Mouse (Mus musculus) retina, embryonic 14.5 days (tissue): ENCODE results near the gene Bmpr1a.
"Not testable (repeated sequence)": the region's sequence is repeated elsewhere in the genome, so short reads cannot be mapped to it uniquely, and the experiment has no call there.

Source experiments
- DNase-seq: peaks from one replicate; pipeline ENCODE4 v3.0.0-alpha.2; 2015; ENCODE audit warnings: low spot score

Gene Bmpr1a

DNA sequence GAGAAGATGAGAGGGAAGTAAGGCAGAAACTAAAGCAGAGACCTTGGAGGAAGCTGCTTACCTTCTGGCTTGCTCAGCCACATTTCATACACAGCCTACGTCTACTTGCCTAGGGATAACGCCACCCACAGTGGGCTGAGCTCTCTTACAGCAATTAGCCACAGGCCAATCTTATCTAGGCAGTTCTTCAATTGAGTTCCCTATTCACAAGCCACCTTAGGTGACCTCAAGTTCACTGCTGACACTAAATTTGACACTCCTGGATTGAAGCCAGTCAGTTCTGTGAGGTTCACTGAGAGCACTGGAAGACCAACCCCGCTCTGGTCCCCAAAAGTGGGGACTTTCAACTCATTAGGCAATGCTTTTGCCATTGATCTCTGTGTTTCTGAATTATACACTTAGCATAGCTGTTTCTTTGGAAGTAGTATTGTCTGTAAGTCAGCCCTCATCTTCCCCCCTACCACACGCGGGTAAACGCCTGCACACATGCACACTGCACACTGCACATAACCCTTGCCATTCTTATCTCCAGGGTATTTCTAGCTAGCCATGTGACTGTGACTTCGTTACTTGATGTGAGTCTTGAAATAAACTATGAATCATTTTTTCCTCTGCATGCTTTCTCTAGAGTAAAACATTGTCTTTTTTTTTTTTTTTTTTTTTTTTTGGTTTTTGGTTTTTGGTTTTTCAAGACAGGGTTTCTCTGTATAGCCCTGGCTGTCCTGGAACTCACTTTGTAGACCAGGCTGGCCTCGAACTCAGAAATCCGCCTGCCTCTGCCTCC is 120.0 kb downstream of the Bmpr1a start:
- DNase-seq: no peak

DNA sequence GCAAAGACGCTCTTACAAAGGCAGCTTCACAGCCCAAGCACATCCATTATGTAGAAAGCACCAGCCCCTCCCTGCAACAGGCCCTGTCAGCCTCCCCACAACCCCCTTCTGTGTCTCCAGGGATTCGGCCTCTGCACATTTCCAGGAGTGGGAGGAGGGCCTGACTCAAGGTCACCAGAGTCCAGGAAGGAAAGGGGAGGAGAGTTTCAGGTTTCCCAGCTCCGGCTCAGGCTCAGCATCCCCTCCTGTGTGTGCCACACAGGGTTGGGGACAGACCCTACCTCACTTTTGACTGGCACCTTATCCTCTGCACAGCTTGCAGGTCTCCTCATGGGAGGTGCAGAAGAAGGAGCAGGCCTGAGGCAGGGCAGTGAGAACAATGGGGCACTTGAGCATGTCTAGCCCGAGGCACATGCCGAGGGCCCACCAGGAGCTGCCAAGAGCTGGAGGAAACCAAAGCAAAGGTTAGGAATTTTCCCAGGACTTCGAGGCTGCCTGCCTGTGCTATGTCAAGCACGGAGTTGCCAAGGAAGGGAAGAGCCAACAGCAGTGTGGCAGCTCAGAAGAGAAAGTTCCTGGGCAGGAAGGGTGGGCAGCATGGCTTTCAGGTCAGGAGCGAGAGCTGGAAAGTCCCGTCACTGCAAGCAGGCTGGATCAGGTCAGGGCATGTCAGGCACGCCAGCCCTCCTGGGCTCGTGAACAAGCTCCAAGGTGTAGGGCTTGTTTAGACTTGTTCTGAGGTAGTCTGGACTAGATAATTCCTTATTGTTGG is 124.4 kb downstream of the Bmpr1a start:
- peak; percentile 41 for DNase-seq

DNA sequence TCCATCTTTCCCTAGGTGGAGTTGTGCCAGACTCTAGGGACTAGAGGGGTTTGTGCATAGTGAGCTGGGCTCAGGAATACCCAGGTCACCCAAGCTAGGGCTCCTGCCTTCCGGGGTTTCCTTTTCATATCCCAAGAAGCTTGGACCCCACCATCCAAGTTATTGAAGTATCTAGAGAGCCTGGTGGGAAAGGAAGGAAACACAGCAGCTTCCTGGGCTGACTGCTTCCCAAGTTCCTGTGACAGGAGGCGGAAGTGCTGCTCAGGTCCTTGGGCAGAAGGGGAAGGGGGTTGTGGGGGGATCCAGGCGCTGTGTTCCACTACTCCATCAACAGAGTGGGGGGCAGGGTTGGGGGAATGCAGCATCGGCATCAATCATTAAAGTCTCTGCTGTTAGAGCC is 126.0 kb downstream of the Bmpr1a start:
- DNase-seq: no peak

DNA sequence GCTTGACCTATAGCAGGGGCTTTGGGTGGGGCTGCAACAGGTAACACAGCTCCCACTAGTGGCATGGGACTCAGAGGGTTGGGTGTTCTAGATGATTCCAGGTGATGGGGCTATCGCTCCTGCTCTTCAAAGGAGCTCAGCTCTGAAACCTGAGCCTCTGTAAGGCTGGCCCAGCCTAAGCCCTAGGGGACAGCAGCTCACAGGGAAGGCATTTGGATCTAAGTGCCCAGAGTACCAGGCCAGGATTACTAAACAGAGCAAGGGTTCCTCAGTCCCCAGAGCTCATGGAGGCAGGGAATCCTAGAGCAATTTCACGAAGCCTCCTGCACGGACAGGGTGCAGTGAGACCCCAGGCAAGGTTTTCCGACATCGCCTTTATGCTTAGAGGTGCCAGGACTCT is 127.2 kb downstream of the Bmpr1a start:
- DNase-seq: no peak

DNA sequence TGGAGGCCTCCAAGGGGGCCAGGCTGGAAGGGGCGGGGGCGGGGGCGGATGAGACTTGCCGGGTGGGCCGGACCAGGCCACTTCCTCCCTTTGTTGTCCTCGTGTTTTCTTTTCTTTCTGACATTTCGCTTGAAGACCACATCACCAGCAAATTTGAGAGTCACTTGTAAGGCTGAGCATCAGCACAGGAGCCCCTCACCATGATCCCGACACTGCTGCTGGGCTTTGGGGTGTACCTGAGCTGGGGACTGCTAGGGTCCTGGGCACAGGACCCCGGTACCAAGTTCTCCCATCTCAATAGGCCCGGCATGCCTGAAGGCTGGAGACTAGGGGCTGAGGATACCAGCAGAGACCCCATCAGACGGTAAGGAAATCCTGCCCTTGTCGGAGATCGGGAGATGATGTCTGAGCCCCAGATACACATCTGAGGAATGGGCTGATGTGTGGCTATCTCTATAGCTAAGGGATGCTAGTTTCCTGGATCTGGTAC is 127.7 kb downstream of the Bmpr1a start, which contains the start of gene Mmrn2:
Gene Mmrn2, plus strand, starts transcription at position 51 of the 490 bp plus-strand sequence.
- no peak for DNase-seq

DNA sequence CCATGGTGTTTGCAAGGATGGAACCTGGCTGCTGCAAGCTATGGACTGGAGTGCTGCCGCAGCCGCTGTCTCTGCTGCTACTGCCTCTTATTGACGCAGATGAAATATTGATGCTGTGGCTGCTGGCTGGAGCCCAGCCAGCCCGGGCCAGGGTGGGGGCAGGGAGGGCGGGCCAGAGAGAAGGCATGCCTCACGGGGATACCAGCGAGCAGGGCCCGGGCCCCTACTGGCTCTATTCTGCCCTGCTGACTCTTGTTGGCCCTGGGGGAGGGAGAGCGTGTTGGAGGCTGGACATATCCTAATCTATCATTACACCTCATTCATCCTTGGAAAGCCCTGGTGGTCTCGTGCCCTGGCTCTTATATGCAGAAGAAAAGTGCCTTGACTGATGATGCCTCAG is 128.6 kb downstream of the Bmpr1a start, which contains the start of gene Sncg:
Gene Sncg, minus strand, starts transcription at position 213 of the 400 bp plus-strand sequence.
- DNase-seq: peak; percentile 39

DNA sequence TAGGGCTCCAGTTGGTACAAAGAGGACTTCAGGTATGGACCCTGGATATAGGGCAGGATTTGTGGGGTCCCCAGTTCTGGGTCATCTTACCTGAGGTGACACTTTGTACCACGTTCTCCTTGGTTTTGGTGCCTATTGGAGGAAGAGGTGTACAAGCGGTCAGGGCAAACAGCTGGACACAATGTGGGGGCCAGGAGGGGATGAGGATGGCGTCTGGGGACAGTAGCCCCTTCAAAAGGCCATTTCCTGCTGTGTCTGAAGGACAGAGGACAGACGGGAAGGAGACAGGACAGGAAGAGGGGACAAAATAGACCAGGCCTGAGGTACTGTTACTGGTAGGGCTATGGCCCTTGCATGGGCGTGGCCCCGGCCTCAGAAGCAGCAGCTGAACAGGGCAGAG is 129.6 kb downstream of the Bmpr1a start:
- DNase-seq: no peak

DNA sequence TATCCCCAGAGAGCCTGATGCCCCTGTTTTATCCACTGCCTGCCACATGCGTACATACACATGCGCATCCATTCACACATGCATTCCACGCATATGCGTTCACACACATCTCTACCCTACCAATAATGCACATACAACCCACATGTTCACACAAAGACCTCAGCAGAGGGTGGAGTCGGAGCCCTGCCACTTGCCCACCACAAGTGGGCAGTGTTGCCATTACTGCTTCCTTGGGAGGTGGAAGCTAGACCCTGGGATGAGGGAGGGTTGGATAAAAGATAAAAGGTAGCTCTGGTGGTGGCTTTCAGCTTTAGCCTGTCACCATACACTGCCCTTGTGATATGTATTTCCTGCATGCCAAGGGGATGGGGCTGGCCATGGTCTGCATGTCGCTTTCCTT is 130.5 kb downstream of the Bmpr1a start:
- peak; percentile 72 for DNase-seq

DNA sequence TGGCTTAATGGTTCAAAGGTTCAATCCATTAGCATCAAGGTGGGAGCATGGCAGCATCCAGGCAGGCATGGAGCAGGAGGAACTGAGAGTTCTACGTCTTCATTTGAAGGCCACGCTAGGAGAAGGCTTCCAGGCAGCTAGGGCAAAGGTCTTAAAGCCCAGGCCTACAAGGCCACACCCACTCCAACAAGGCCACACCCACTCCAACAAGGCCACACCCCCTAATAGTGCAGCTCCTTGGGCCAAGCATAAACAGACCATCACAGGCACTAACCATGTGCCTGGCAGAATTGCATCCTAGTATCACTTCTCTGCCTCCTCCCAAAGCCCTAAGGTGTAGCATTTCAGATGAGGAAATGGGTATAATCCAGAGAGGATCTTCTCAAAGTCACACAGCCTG is 131.4 kb downstream of the Bmpr1a start:
- DNase-seq: no peak

DNA sequence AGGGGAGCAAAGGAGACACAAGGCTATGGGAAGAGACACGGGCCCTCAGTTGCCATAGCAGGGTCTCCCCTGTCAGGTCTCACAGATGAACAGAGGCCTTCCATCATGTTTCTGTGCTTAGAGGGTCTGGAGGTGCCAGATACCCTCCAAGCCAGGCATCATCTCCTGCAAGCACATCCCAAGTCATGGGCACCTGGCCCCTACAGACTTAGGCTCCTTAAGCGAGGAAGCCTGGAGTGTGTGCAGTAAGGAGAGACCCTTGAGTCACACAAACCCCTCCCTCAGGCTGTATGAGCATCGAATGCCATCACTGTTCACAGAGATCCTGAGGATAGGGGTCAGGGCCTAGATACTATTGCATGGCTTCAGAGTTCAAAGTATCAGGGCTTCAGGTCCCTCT is 132.2 kb downstream of the Bmpr1a start:
- no peak for DNase-seq

DNA sequence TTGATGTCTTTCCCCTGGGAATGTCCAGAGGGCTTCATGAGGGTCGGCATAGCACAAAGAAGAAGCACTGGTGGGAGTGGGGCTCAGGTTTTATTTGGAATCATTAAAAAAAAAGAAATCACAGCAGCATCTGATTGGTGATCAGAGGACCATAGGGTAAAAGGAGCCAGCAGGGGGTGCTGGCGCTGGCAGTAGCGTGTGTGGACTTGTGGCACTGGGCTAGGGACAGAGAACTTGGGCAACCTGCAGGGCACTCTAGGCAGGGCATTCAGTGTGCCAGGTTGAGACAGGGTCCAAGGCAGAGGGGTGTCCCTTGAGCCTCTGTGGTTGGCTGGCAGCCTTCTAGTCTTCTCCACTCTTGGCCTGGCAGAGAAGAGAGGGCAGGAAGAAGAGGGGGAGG is 132.9 kb downstream of the Bmpr1a start:
- no peak for DNase-seq

DNA sequence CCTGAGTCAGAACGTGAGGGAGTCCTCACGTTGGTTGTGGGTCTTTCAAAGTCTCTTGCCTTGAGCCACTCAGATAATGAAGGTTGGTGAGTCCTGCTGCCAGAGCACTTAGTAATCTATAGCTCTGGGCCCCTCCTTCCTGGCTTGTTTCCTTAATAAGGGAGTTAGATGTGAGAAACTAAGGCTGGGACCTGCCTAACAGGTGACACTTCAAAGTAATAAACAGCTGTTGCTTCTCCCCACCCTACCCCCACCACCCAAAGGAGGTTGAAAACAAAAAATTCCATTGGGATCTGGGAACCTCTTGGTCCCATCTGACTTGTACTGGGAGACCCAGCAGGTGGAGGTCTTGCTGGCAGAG is 138.0 kb downstream of the Bmpr1a start:
- no peak for DNase-seq

DNA sequence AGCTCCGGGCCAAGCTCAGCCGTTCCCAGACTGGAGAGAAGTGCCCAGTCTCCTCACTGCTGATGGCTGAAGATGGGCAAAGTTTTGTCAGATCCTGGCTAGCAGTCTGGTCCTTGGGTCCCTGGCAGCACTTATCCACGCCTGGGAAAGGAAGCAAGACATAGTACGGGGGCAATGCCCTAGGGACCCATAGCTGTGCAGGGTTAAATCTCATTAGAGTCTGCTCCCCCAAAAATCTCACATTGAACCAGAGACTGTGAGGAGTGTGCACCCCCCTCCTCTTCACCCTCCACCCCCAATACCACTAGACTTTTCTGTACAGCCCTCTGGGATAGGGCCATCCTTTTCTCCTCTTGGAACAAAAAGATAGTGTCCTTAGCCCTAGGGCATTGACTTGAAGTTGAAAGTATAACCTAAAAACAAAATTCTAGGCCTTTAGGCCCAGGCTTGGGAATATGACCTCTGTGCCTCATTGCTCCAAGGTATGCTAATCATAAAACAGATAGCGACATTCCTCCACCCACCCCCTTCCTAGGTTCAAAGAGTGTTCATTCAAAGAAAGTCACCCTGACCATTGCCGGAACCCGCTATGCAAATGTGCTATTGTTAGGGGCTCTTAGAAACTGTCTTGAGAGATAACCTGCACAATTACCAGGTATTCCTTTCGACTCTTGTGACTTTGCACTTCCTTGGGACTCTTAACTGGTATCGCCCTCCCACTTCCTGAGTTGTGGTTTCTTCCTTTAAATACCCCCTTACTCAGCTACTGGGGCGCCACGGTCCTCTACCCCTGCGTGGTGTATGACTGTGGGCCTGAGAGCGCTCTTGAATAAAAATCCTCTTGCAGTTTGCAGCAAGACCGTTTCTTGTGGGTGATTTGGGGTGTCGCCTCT is 138.6 kb downstream of the Bmpr1a start:
- DNase-seq: not testable (repeated sequence)

DNA sequence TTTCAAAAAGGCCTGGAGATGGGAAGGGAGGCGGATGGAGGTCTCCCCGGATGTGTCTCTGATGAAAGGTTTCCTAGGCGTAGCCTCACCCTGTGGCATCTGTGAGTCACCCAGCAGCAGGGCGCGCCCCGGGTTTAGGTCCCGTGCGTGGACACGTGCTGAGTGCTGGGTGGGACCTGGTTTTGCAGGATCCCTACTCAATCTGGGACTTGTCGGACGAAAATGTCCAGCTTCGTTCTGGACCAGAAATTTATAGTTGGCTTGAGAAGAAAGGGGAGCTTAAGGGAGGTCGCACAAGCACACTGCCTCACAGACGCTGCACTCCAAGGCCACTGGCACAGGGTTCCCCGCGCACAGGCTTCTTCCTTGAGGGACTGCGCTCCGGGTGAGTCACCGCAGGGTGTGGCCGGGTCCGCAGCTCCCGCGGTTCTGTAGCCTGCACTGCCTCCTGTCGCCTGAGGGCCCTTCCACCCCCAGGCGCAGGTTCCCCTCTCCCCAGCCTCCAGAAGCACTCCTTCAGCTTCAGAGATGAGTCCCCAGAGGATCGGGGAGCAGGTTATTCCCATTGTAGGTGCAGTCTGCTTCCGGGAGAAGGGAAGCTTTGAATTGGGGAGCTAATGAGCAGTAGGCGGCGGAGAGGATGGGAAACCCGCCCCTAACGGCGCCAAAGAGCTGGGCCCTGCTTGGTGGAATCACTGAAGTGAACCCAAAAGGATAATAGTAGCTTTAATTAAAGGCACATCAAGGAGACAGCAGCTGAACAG is 139.5 kb downstream of the Bmpr1a start:
- peak; percentile 74 for DNase-seq

DNA sequence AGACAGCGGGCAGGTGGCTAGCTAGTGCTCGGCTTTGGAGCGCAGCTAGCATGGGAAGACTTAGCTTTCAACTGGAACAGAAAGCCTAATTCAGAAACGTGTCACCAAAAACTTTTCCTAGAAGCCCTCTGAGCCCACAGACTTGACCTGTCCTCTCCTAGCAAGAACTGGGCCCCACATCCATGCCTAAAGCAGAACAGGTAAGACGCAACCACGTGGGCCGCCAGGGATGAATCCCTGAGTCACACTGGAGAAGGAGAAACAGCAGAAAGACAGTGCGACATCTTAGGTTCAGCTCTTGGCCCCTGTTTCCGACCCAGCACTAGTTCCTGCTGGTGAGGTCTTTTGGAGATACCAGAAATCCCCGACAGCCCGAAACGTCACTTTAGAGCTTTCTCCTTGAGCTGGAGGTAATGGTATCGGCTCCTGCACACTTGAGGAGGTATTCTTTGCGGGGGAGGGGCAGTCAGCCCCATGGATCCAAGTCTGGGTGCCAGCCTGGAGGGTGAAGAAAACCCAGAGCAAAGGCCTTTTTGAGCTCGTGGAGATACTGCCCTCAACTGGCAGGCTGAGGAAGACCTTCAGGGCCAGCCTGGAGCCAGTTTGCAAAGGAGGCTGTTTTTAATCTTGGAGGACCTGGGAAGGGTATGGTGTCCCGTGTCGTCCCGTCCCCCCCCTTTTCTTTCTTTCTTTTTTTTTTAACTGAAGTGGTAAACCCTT is 140.3 kb downstream of the Bmpr1a start:
- peak; percentile 80 for DNase-seq

DNA sequence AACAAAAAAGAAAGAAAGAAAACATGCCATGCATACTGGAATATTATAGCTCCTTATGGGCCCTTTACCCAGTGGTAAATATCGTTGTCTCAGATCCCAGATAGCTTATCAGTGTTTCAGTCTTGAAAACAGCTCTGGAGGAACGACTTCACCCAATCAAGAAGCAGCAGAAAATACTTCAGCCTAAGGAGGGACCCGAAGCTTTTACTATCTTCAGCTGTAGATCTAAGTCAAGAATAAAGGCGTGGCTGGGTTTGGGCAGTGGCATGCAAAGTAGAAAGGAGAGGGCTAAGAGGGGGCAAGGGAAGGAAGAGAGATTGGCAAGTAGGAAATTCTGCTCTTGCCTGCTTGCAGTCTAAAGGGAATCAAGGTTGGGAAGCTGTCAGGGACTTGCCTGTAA is 141.0 kb downstream of the Bmpr1a start:
- no peak for DNase-seq
